Mouse (Mus musculus): Measurements from ENCODE around the gene Zfr.

Gene Zfr

DNA sequence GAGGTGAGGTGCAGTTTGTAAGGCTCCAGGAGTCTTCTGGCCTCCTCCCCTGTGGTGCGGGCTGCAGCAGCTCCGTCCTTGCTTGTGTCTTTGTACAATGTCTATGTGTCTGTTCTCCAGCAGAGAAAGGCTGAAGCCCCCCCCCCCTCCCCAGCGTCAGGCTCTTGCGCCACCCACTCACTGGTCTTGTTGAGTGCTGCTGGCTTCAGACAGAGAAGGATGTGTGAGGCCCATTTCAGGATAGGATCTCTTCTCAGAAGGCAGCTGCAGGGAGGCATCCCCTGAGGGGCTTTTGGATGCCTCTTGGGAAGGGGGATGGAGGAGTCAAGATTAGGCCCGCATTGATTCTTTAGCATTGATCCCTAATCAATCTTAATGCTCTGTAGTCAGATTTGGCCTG, 100.2 kb downstream of the Zfr start:
- DNase-seq: no peak

DNA sequence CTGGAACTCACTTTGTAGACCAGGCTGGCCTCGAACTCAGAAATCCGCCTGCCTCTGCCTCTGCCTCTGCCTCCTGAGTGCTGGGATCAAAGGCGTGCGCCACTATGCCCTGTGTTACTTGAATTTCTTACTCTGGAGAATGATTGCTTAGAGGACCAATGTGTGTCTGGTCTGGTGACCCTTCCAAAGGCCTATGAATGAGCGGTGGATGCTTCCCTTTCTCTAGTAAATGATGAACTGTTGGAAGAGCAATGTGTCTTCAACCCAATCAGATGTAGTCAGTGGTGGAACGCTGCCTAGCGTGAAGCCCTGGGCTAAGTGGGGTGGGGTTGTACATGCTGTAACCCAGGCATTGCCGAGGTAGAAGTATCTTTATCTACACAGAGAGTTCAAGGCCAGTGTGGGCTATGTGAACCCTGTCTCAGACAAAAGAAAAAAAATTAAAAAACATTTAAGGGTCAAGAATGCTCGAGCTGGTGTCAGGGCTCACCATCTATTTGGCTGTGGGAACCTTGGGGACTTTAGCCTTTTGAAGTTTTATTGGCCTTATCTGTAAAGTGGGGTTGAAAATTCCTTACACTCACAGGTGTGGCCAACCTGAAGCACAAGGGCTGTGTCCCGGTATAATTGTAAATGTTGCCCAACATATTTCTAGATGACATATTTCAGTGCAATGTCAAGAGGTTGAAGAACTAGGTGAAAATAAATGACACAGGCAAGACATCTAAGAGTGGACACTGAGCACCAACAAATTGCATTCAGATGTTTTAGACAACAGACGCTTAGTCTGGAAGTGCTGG, 101.2 kb downstream of the Zfr start:
- no peak for DNase-seq

DNA sequence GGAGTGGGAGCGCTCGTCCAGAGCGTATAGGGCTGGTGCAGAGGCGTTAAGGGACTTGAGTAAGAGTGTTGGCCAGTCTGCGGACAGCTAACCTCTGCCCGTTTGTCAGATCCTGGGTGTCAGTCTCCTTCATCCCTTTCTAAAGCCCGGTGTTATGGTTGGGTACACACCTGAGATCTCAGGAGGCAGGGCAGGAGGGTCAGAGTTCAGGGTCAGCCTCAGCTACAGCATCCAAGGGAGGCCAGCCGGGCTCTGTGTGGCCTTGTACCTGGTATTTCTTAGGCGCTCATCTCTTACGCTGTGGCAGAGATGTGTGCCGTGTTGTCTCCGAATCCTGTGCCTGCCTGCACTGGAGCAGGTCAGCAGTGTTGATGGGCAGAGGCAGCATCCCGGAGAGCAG, 103.5 kb downstream of the Zfr start:
- no peak for DNase-seq

DNA sequence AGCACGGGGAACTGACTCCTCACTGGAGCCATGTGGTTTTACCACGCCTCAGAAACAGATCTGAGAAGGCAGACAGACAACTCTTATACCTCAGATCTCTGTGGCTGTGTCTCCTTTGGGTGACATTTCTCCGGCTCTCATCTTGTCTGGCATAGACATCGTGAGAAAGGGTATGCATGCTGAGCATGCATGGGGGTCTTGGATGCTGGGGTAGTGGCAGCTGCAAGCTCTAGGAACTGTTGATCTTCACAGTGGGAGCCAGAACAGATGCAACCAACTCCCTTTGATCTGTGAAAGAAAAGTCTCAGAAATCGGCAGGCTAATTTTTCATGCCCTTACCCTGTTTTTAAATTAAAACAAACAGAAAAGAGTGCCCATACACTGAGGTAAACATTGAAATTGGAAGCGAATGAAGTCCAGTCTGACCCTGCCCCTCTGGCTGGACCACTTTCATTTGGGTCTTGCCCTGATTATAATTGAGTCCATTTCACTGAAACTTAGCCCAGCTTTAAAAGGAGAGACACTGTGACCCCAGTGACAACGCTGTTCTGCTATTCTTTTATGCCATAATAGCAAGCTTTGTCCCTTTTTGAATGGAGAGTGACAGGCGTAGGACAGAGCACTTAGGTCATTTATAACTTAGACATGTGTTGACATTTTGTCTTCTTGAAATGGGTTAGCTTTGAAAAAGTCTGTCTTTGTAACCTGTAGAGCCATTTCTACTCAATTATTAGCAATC, 105.1 kb downstream of the Zfr start:
- DNase-seq: no peak

DNA sequence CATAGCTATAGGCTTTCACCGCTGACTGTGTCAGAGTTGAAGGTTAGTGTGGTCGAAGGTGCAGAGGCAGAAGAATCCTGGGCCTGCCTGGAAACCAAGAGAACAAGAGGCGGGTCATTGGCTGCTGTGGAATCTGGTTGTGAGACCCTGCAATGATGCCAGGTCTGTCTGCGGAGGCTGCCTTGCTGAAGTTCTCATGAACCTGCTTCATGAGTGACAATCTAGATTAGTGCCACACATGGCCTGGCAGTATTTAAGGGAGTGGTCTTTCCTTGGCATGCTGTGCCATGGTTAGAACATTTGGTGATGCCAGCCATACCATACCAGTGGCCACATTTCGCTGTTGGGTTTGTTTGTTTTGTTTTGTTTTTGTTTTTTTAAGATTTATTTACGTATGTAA, 105.8 kb downstream of the Zfr start:
- DNase-seq: no peak

DNA sequence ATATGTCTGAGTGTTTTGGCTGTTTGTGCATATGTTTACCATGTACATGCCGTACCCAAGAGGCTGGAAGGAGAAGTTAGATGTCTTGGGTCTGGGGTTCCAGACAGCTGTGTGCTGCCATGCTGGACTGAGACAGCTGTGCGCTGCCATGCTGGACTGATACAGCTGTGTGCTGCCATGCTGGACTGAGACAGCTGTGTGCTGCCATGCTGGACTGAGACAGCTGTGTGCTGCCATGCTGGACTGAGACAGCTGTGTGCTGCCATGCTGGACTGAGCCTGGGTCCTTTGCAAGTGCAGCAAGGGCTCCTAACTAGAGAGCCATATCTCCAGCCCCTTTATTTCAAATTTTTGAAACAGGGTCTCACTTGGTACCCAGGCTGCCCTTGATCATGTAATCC, 106.6 kb downstream of the Zfr start:
- DNase-seq: no peak

DNA sequence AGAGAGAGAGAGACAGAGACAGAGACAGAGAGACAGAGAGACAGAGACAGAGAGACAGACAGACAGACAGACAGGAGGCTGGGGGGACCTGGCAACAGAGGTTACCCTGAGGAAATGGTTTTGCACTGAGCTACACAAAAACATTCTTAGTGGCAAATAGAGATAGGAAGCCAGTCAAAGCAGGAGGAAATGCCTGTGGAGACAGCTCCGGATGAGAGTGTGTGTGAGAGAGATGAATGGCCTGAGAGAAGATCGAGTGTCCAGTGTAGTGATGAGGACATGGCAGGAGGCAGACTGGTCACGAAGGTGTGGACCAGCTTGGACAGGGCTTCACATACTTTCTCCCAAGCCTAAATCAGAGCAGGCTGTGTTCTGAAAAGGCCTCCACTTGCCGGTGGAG, 107.4 kb downstream of the Zfr start:
- DNase-seq: no peak

DNA sequence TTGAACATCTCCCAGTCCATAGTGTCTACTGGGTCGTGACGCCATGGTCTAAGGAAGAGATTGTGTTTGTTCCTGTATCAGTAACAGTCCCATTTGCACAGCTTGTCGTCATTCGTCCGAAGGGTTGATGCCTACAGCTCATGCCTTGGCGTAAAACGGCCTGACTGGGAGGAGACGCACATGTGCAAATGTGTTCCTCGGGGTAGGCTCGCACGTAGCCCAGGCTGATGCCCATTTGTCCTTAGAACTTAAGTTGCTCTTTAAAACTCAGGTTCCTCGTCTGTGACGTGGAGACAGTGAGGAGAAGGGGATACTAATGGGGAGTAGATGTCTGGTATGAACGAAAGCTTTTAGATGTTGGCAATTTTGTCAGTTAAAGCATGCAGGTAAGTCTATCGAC, 109.3 kb downstream of the Zfr start:
- peak in 1 of 2 experiments; percentile 42 for DNase-seq

DNA sequence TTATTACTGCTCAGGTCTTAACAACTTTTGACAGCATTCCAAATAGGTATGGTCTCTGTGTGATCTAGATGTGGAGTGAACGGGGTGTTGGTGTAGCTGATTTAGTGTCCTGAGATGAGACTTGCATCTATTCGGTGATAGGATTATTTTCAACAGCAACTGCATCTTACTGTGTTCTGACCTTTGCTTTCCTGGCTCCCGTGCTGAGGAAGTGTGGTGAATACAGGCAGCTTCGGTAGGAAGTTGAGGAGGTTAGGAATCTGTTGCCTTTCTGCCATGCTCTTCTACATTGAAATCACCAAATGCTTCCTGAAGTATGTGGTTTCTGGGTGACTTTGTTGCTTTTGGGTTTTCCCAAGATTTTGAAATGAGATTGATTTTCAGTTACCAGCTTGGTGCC, 109.7 kb downstream of the Zfr start:
- DNase-seq: no peak

DNA sequence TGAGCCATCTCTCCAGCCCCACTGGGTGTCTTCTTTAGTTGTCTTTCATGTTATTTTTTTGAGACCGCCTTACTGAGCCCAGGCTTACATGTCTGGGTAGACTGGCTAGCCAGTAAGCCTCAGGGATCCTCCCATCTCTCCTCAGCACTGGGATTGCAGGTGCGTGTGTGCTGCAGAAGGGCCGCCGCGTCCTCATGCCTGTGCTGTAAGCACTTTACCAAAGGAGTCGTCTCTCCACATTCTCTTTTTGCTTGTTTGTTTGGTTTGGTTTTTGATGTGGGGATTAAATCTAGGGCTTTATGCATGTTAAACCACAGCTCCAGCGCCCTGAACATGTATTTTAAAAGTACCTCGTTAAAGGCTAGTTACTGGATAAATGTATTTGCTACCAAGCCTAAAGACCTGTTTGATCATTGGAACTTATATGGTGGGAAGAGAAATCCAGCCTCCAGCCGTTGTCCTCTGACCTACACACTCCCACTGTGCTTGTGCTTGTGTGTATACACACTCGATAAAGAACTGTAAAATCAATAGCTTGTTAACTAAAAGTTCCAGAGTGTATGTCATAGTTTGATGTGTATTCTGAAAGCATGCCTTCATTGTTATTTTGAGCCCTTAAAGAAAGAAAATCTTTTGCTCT, 112.1 kb downstream of the Zfr start:
- DNase-seq: no peak

DNA sequence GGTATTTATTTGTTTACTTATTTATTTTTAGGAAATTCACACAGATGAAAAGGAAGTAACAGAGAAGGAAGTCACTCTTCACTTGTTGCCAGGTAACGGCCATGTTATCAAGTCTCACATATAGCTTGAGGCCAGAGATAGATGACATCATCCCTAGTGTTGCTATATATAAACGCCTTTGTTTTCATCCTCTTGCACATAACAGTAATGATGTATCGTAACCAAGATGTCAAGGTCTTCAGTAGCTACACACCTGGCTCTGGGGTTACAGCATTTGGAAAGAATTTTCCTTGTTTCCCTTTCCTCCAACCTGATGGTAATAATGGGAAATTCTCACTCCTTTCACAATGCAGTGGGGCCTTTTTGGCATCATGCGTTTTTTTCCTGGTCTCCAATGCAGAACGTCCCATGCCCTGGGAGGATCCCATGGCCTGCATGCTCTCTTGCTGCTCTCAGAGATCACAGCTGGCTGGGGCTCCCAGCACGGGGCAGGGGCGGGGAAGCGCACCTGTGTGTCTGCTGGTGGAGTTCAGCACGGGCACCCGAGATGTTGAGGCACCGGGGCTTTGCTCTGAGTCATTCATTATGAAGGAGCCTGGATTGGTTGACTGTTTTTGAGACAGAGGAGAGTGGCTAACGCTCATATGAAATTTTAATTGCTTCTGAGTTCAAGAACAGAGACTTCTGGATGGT, 112.8 kb downstream of the Zfr start:
- DNase-seq: no peak

DNA sequence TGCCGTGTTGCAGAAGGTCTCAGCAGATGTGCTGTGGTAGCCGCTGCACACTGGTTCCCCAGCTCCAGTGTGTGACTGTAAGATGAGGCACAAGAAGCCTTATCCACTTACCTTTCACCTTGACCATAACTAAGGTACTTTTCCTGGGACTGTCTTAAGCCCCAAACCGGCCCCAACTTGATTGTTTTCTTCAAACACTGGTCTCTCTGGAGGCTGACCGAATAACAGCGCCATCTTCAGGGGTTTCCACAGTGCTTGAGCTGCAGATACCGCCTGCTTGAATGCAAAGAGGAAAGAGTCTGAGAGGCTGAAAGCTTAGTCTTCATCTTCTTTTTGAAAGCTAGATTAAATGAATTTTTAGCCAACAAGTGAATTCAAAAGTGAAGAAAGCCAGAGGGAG, 113.8 kb downstream of the Zfr start:
- DNase-seq: no peak

DNA sequence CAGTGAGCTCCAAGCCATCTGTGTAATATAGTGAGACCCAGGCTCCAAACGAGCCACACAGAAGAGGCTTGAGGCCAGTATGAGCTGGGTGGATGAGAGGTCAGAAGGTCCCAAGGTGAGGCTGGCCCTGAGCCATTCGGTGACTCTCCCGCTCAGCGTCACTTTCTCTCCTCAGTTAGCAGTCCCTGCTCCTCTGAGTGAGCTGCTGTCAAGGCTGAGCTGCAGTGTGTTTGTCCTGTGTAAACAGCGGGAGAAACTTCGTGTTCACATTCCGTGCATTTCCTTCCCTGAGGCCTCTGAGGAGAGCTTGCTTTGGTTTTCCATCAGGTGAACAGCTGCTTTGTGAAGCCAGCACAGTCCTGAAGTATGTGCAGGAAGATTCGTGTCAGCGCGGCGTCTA, 114.8 kb downstream of the Zfr start:
- no peak for DNase-seq

DNA sequence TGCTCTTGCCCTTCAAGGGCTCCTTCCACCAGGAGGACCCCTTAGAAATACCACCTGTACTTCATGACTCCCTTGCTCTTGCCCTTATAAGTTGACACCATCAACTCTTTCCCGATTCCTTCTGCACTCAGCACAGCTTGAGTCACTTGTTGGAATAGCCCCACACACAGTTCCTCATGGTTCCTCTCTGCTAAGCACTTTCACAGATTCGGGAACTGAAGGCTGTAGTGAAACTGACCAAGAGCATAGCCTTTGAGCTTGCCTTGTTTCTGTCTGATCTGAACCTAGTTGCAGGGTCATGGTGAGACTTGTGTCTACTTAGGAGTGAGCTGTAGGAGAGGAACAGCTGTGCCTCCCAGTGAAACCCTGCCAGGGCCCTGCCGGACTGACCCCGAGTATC, 115.4 kb downstream of the Zfr start:
- no peak for DNase-seq
